Mouse (Mus musculus) frontal cortex, adult (tissue): ENCODE results near the gene Fnip2.

ENCODE experiments used
- ATAC-seq: cut with Nextera tagmentation; 2 replicates; pipeline ENCODE4 v1.9.2; 2017; ENCODE audit warnings: mild to moderate bottlenecking, moderate library complexity, mixed read lengths; ENCODE audit not compliant: low TSS enrichment

Gene Fnip2

DNA sequence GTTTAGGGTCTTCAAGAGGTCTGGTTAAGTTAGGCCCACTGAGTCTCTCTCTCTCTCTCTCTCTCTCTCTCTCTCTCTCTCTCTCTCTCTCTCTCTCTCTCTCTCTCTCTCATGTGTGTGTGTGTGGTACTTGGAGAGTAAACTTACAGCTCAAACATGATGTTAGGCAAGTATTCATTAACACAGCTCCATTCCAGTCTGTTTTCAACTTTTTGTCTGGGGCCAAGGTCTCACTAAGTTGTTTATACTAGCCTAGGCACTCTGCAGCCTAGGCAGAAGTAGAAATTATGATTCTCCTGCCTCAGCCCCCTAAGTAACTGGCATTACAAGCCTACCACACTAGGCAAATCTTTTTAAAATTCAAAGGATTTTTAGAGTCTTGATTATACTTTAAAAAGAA lies 151.7 kb downstream of the Fnip2 start:
- no peak for ATAC-seq

DNA sequence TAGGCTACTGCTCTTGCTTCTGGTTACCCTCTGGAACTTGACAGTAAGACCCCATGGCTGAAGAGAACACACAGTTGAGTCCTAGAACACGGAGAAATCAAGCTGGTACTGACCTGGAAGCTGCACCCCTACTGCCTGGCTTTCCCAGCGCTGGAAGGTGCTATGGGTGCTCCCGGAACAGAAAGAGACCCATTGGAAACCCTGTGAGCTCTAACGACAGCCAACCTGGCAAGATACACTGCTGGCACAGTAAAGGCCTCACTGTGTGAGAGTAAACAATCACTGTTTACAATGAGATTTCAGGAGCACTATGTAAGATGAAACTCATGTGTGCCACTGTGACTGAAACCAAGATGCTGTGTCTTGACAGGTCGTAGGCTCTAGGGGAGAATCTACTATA lies 152.5 kb downstream of the Fnip2 start:
- ATAC-seq = no peak

DNA sequence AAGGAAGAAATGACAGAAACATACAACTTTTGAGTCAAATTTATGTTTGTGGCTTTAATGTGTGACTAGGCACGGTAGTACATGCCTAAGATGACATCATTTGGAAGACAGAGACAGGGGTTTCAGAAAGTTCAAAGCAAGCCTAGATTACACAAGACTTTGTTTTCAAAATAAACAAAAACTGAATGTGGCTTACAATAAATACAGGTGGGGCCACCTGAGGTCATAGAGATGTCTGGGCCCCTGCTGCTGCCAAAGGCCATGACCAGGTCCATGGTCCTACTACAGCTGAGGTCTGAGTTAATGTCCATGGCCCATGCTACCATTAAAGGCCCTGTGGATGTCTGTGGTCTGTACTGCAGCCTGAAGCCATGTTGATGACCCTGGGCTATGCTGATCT lies 154.1 kb downstream of the Fnip2 start:
- no peak for ATAC-seq

DNA sequence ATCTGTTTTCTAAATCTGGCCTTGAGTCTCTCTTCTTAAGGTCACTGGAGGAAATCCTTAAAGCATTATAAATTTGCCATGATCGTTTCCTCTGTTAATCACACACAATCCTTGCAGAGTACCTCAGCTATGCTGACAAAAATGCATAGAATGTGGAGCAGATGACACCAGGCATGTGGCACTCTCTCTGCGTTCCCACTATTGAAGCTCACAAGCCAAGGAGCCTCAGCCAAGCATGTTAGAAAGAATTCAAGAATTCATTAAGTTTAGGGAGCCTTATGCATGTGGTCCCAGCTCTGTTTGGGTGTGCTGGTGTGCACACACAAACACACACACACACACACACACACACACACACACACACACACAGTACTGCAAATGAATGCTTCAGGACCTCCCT lies 155.9 kb downstream of the Fnip2 start:
- ATAC-seq = no peak

DNA sequence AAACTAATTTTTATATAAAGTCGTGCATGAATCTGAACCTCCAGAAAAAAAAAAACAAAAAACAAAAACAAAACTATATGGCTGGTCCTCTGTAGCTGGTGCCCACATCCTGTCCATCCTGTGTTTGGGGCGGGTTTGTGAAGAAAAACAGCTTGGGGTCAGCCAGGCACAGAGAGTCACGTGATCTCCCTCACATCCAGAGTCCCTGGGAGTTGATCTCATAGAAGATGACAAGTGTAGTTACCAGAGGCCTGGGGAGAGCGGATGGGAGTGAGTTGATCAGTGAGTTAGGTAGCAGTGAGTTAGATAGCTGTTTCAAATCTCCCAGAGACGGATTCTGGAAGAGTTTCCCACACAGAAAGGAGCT lies 157.0 kb downstream of the Fnip2 start:
- no peak for ATAC-seq

DNA sequence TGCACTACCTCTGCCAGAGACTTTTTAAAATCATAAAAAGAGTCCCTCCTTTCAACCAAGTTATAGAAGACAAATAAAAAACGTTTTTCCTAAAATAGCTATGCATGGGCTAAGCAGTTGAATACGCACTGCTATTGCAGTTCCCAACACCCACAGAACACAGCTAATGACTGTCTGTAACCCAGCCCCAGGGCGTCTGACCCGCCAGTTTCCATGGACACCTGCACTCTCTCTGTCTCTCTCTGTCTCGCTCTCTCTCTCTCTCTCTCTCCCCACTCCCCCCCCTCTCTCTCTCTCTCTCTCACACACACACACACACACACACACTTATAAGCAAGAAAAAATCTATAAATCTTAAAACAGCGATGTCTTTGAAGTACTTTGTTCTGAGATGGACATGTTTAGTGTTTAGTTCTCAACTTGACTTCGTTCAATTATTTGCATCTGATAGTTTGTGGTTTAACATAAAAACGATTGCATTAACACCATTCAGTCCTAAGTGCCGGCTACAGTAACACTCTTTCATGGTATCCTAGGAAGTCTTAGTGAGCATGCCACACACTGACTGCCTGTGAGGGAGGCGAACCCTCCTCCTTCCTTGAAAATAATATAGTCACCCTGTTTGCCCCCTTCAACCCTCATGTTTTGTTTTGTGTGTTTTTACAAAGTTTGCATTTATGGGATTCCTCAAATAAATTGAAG lies 157.5 kb downstream of the Fnip2 start:
- ATAC-seq = no peak

DNA sequence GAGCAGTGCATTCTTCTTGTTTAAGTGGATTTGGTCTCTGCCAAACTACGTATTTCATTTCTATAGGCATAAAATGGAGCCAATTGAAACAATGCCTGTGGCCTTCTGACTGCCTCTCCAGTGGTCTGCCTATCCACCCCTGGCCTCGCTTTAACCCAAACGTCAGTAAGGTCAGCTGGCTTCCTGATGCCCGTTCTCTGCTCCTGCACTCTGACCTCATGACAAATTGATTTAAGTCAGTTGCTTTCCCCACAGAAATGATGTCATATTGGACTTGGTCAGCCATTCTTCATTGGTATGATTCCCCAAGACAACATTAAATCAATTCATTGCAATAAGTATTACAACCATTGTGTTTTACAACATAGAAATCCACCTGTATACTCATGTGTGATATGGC lies 159.1 kb downstream of the Fnip2 start:
- no peak for ATAC-seq
